13 mouse cellular contexts compared by ENCODE assay signal in the genomic region with DNA sequence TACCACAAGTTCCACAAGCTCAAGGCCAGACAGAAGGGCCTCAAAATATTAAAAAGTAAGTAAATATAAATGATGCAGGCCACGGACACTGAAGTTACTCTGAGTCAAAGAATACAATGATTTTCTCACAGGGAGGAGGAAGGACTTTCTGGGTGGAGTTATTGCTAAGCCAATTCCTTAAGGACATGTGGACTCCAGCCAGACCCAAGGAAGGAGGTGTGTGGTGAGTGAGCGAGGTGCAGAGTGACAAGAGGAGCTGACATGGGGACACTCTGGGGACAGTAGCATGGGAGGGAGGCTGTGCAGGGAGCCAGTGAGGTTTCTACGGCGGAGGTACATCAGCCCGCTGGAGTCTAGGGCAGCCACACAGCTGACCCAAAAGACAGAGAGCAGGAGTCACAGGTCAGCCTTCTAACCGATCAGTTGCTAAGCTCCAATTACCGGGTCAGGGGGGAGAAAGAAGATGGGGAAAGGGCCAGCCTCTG.
"Had no signal": no experiment of that assay in that cellular context is flagged by ENCODE, and none has a peak within 500 bp of the region (broad histone marks: within the 10 kb centered on the region; RNA-seq: fewer than 3 reads in every experiment).

No protein-coding gene starts in this region.

- H3K4me3 ChIP-seq: limb, embryonic 12.5 days; liver, embryonic 15.5 days; midbrain, embryonic 12.5 days had no signal

- ATAC-seq: intestine, postnatal 0 days had no signal

- H3K27me3 ChIP-seq: liver, embryonic 15.5 days had no signal

- DNase-seq: kidney, adult 8-10 months; kidney, postnatal 36 days; layer of hippocampus, adult 9-11 months; layer of hippocampus, postnatal 36 days; lung, embryonic 14.5 days; right cerebral cortex, postnatal 14 days; thymus, adult 18-20 months; thymus, postnatal 14 days had no signal

- H3K9ac ChIP-seq: limb, embryonic 12.5 days; liver, embryonic 15.5 days; lung, embryonic 14.5 days; midbrain, embryonic 12.5 days had no signal

- H3K27ac ChIP-seq: limb, embryonic 12.5 days; liver, embryonic 15.5 days; midbrain, embryonic 12.5 days had no signal

- H3K36me3 ChIP-seq: limb, embryonic 12.5 days; liver, embryonic 15.5 days; midbrain, embryonic 12.5 days had no signal

- H3K4me2 ChIP-seq: limb, embryonic 12.5 days; liver, embryonic 11.5 days; liver, embryonic 15.5 days; lung, embryonic 14.5 days; midbrain, embryonic 12.5 days had no signal

- H3K9me3 ChIP-seq: limb, embryonic 12.5 days; liver, embryonic 15.5 days; midbrain, embryonic 12.5 days had no signal
